Mouse (Mus musculus) C2C12 (cell line): ENCODE data around the gene Wdr45. TPM values are rescaled to one million over a fixed set of nuclear protein-coding genes. Genes with fewer than 3 reads are reported as not detected.

Experiments
- H3K27me3 ChIP-seq: one replicate; pipeline ENCODE4 v1.6.1; 2011; ENCODE audit not compliant: control insufficient read depth, insufficient read depth, insufficient read length
- H3K36me3 ChIP-seq: one replicate; pipeline ENCODE4 v1.6.1; 2011; ENCODE audit not compliant: control insufficient read depth, insufficient read depth
- H3K4me3 ChIP-seq: one replicate; pipeline ENCODE4 v1.5.1; 2011; ENCODE audit warnings: mild to moderate bottlenecking, control low read depth; ENCODE audit not compliant: poor library complexity, insufficient read depth, severe bottlenecking
- H3K79me2 ChIP-seq: one replicate; pipeline ENCODE4 v1.6.1; 2011; ENCODE audit not compliant: control insufficient read depth, insufficient read depth
- H3K79me3 ChIP-seq: one replicate; pipeline ENCODE4 v1.6.1; 2011; ENCODE audit warnings: low read depth, control low read depth
- H3ac ChIP-seq: one replicate; pipeline ENCODE3; 2011; ENCODE audit warnings: low read depth; ENCODE audit not compliant: control insufficient read depth, insufficient read length
- CEBPB ChIP-seq: IDR thresholded peaks from one replicate; pipeline ENCODE4 v1.6.1; 2011; ENCODE audit warnings: low read depth, mild to moderate bottlenecking, control low read depth, moderate library complexity
- CTCF ChIP-seq: IDR thresholded peaks from one replicate; pipeline ENCODE4 v1.5.1; 2011; ENCODE audit not compliant: control insufficient read depth, insufficient read depth, insufficient read length
- FOSL1 ChIP-seq: IDR thresholded peaks from one replicate; pipeline ENCODE4 v1.8.0; 2011; ENCODE audit warnings: mild to moderate bottlenecking, low read length; ENCODE audit not compliant: poor library complexity, insufficient read depth, severe bottlenecking
- MAX ChIP-seq: IDR thresholded peaks from one replicate; pipeline ENCODE4 v1.6.1; 2011; ENCODE audit warnings: mild to moderate bottlenecking, control low read depth
- MYOD1 ChIP-seq: IDR thresholded peaks from one replicate; pipeline ENCODE4 v1.6.1; 2011; ENCODE audit warnings: low read depth; ENCODE audit not compliant: control insufficient read depth, insufficient read length
- MYOG ChIP-seq: IDR thresholded peaks from one replicate; pipeline ENCODE4 v1.6.1; 2011; ENCODE audit not compliant: control insufficient read depth, insufficient read length; ENCODE audit errors: extremely low read depth
- USF1 ChIP-seq: IDR thresholded peaks from one replicate; pipeline ENCODE4 v1.6.1; 2011; ENCODE audit warnings: low read depth, mild to moderate bottlenecking, control low read depth, moderate library complexity
- polyA plus RNA-seq: library from polyadenylated mRNA; unstranded; fragments of >200 nt; fragmentation: generic; extraction: Trizol; gene quantifications from one replicate; pipeline ENCODE4 v1.2.1, GENCODE M21; 2012; ENCODE audit warnings: missing spikeins

Wdr45 gene
- polyA plus RNA-seq, 1 experiment = 18.4 TPM

DNA sequence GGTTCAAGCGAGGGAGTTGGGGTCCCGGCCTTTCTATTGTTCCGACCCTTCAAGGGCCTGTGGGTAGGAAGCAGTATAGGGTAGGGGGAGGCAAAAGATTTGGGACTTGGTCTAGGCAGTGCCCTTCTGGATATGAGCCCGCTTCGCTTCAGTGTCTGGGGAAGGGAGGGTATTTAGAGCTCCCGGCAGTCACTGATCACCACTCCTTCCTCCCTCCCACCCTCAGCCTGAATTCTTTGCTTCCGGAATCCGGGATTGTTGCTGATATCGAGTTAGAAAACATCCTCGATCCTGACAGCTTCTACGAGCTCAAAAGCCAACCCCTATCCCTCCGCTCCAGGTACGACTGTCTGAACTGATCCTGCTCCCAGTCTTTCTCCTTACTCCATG is 51.1 kb downstream of the Wdr45 start:
- H3K79me2 ChIP-seq = peaks cover 42% of the 10 kb centered on the region

DNA sequence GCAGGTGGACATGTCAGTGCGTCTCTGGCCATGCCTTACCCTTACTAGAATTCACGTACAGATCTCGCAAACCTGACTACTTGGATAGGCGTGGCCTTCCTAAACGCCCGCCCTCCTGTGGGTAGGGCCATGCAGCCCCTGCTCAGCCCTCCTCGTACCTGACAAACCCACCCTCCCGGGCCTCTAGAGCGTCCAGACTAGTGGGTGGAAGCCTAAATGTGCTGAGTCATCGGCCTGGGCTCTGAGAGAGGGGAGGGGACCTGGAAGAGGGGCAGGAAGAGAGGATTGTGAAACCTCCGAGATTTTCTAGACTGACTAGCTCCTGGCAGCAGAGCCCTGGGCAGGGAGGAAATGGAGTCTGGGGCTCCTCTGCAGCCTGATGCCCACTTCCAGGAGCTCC is 51.6 kb downstream of the Wdr45 start:
- Histone ChIP-seq H3ac (no peak overlapping the region), H3K36me3 (peaks cover 33% of the 10 kb centered on the region), H3K4me3 (peak overlapping the region; percentile 21), H3K79me3 (peaks cover 21% of the 10 kb centered on the region), H3K79me2 (peaks cover 42% of the 10 kb centered on the region), H3K27me3 (no peaks in the 10 kb centered on the region)
- TF ChIP-seq MYOD1 (no peak), CEBPB (peak; percentile 72)

More for the DNA sequence above, 51.1 kb downstream of the Wdr45 start:
- Histone ChIP-seq H3K27me3 (no peaks in the 10 kb centered on the region), H3K79me3 (peaks cover 21% of the 10 kb centered on the region), H3K36me3 (peaks cover 33% of the 10 kb centered on the region), H3ac (no peak overlapping the region), H3K4me3 (peak overlapping the region; percentile 21)
- TF ChIP-seq USF1 = no peak
- TF ChIP-seq CEBPB = no peak
- TF ChIP-seq MAX = no peak
- TF ChIP-seq FOSL1 = no peak
- no peak for TF ChIP-seq CTCF
- no peak for TF ChIP-seq MYOD1
- no peak for TF ChIP-seq MYOG

DNA sequence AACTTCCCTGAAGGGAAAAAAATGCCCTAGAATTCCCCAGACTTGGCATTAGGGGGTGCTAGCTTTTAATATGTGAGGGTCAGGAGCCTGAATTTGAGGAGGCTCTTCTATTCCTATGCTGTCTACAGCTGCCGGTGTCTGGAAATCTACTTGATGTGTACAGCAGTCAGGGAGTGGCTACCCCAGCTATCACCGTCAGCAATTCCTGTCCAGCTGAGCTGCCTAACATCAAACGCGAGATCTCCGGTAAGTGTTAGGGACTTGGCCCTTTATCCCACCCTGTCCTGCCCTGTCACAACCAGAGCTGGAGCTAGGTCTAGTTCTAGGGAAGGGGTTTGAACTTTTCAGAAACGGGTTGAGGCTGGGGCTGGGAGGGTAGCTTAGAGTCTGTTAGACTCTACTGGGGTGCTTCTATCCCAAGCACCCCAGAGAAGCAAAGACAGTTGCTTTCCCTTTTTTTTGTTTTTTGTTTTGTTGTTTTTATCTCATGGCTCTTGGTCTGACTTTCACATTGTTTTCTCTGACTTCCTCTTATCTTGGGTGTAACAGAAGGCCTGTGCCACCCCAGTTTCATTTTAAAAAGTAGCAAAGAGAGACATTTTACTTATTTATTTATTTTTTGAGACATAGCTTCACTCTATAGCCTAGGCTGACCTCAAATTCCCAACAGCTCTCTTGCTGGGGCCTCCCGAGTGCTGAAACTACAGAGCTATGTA is 55.3 kb downstream of the Wdr45 start:
- H3K27me3 ChIP-seq = no peaks in the 10 kb centered on the region
- peaks cover 11% of the 10 kb centered on the region for H3K79me3 ChIP-seq
- H3K36me3 ChIP-seq = peaks cover 47% of the 10 kb centered on the region
- no peak for TF ChIP-seq USF1
- peaks cover 26% of the 10 kb centered on the region for H3K79me2 ChIP-seq
- no peak overlapping the region for H3K4me3 ChIP-seq
- H3ac ChIP-seq = no peak overlapping the region

DNA sequence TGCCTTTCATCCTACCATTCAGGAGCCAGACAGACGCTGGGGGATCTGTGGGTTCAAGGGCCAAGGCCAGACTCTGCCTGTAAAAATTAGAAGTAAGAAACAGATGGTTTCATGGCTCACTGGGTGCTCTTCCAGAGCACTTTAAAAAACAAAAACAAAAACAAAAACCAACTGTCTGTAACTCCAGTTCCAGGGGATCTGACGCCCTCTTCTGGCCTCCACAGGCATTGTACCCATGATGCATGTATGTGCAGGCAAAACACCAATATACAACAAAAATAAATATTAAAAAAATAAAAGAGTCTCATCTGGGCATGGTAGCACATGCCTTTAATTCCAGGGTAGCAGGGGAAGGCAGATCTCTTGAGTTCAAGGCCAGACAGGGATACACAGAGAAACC is 58.6 kb downstream of the Wdr45 start:
- Histone ChIP-seq H3K36me3 (peaks cover 31% of the 10 kb centered on the region), H3K79me3 (no peaks in the 10 kb centered on the region), H3ac (no peak overlapping the region), H3K27me3 (no peaks in the 10 kb centered on the region), H3K4me3 (no peak overlapping the region), H3K79me2 (no peaks in the 10 kb centered on the region)
- TF ChIP-seq CTCF = no peak
- no peak for TF ChIP-seq MYOG
- no peak for TF ChIP-seq MAX
- no peak for TF ChIP-seq CEBPB
- TF ChIP-seq MYOD1 = no peak
- TF ChIP-seq USF1 = no peak

DNA sequence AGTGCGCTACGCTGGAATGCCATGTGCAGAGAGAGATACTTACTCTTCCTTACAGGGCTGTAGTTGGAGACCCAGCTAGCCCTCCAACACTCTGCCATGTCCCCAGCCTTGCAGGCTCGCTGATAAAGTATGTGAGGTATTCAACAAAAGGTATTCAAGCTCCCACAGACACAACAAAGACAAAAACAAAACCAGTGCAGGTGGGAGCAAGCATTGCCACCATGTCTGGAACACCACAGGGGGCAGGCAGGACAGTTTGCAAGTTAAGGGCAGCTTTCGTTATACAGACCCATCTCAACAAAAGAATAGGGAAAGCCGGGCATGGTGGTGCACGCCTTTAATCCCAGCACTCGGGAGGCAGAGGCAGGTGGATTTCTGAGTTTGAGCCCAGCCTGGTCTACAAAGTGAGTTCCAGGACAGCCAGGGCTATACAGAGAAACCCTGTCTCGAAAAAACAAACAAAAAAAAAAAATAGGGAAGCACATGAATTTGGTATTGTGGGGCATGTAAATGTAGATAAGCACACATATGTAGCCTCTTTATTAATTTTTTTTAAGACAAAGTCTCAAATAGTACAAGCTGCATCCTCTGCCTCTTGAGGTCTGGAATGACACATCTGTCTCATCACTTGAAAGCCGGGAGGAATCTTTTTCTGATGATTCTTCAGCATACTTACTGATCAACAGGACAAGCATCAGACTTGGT is 61.5 kb downstream of the Wdr45 start:
- Histone ChIP-seq H3K79me2 (no peaks in the 10 kb centered on the region), H3K36me3 (peaks cover 14% of the 10 kb centered on the region), H3K27me3 (no peaks in the 10 kb centered on the region), H3K4me3 (no peak overlapping the region), H3K79me3 (no peaks in the 10 kb centered on the region), H3ac (no peak overlapping the region)
- TF ChIP-seq MYOG = no peak
- TF ChIP-seq MAX = no peak
- no peak for TF ChIP-seq CTCF
- TF ChIP-seq MYOD1 = no peak
- TF ChIP-seq USF1 = no peak
- TF ChIP-seq CEBPB = no peak
- TF ChIP-seq FOSL1 = no peak

DNA sequence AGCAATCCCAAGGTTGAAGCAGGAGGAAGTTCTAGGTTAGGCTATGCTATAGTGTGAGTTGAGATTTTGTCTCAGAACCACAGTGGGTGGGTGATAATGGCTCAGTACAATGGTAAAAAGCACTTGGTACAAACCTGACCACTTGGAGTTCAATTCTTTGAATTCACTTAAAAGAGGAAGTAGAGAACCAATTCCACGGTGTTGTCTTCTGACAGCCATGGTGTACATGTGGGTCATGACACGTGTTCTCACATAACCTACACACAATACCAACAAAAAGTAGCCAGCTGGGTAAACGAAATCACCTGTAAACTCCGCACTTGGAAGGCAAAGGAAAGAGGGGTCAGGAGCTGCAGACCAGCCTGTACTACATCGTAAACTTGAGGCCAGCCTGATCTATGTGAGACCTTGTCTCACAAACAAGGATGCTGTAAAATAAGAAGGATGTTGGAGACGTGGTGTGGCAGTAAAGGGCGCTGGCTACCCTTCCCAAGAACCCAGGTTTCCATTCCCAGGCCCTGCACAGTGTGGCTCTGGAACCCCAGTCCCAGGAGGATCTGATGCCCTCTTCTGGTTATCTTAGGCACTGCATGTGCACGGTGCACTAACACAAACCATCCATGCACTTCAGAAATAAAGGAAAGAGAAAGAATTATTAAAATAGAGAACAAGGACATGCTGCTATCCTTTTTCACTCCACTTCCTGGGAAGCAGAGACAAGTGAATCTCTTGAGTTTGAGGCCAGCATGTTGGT is 62.4 kb downstream of the Wdr45 start:
- Histone ChIP-seq H3ac (no peak overlapping the region), H3K27me3 (no peaks in the 10 kb centered on the region), H3K79me3 (no peaks in the 10 kb centered on the region), H3K4me3 (no peak overlapping the region), H3K79me2 (no peaks in the 10 kb centered on the region), H3K36me3 (peaks cover 14% of the 10 kb centered on the region)
- TF ChIP-seq MYOD1 = no peak
- peak; percentile 21 for TF ChIP-seq CTCF
- no peak for TF ChIP-seq USF1

Other genes with a start within 250 kb of the Wdr45 start
- gene Foxp3, start 140.7 kb upstream of the Wdr45 start, polyA plus RNA-seq = 0.11 TPM
- gene Ppp1r3f, start 140.1 kb upstream of the Wdr45 start, polyA plus RNA-seq = 3.3 TPM
- gene Ccdc22, start 108.8 kb upstream of the Wdr45 start, polyA plus RNA-seq = 38.0 TPM
- not detected for gene Cacna1f, start 107.2 kb upstream of the Wdr45 start, polyA plus RNA-seq
- 0.75 TPM for gene Syp, start 75.9 kb upstream of the Wdr45 start, polyA plus RNA-seq
- 3.0 TPM for gene Prickle3, start 57.1 kb upstream of the Wdr45 start, polyA plus RNA-seq
- gene Plp2, start 42.9 kb upstream of the Wdr45 start, polyA plus RNA-seq = 549 TPM
- 0.08 TPM for gene Magix, start 33.1 kb upstream of the Wdr45 start, polyA plus RNA-seq
- 15.7 TPM for gene Gpkow, start 17.2 kb upstream of the Wdr45 start, polyA plus RNA-seq
- 0.22 TPM for gene Gm45208, start 7.9 kb downstream of the Wdr45 start, polyA plus RNA-seq
- gene Praf2, start 14.1 kb downstream of the Wdr45 start, polyA plus RNA-seq = 93.9 TPM
- gene Ccdc120, start 36.6 kb downstream of the Wdr45 start, polyA plus RNA-seq = 9.4 TPM
- 46.7 TPM for gene Tfe3, start 48.2 kb downstream of the Wdr45 start, polyA plus RNA-seq
- 17.9 TPM for gene Gripap1, start 75.4 kb downstream of the Wdr45 start, polyA plus RNA-seq
- 0.11 TPM for gene Kcnd1, start 108.0 kb downstream of the Wdr45 start, polyA plus RNA-seq
- gene Otud5, start 127.0 kb downstream of the Wdr45 start, polyA plus RNA-seq = 32.0 TPM
- 2.4 TPM for gene Pim2, start 163.9 kb downstream of the Wdr45 start, polyA plus RNA-seq
- gene Slc35a2, start 169.7 kb downstream of the Wdr45 start, polyA plus RNA-seq = 20.6 TPM
- 79.2 TPM for gene Pqbp1, start 184.9 kb downstream of the Wdr45 start, polyA plus RNA-seq
- 43.1 TPM for gene Timm17b, start 185.0 kb downstream of the Wdr45 start, polyA plus RNA-seq
- gene Gm10491, start 193.5 kb downstream of the Wdr45 start, polyA plus RNA-seq = not detected
- 0.27 TPM for gene Gm10490, start 195.2 kb downstream of the Wdr45 start, polyA plus RNA-seq
- not detected for gene Pcsk1n, start 205.5 kb downstream of the Wdr45 start, polyA plus RNA-seq
- gene Eras, start 214.3 kb downstream of the Wdr45 start, polyA plus RNA-seq = not detected
- gene Hdac6, start 233.6 kb downstream of the Wdr45 start, polyA plus RNA-seq = 19.0 TPM